Mouse (Mus musculus) lung, adult 2 months (tissue): ENCODE results near the gene Mpeg1. TPM values are rescaled to one million over a fixed set of nuclear protein-coding genes. Genes with fewer than 3 reads are reported as not detected.

Experiments
- DNase-seq: peaks from one replicate; pipeline ENCODE4 v3.0.0; 2022
- H3K4me1 ChIP-seq: fragments of 200-500 bp; 2 replicates; pipeline ENCODE4 v1.6.1; 2011; ENCODE audit warnings: low read length; ENCODE audit not compliant: control insufficient read depth, insufficient read depth
- H3K4me3 ChIP-seq: fragments of 200-500 bp; replicated peaks from 2 replicates; pipeline ENCODE3; 2011; ENCODE audit warnings: low read depth, mild to moderate bottlenecking, control low read depth, low read length; ENCODE audit errors: extremely low read depth
- CTCF ChIP-seq: fragments of 200-500 bp; IDR thresholded peaks from 2 replicates; pipeline ENCODE4 v1.5.1; 2011; ENCODE audit warnings: mild to moderate bottlenecking, low read length, control low read depth; ENCODE audit not compliant: insufficient read depth
- POLR2A ChIP-seq: fragments of 200-500 bp; IDR thresholded peaks from 2 replicates; pipeline ENCODE4 v1.6.1; 2011; ENCODE audit warnings: low read depth, mild to moderate bottlenecking, control low read depth, low read length, borderline replicate concordance; ENCODE audit errors: extremely low read depth
- WGBS: fragments of 180-500 bp; shearing (Covaris S2); methylation state at CpG from one replicate; pipeline ENCODE4 v1.1.7; 2018; 5-methylcytosine and 5-hydroxymethylcytosine counted together
- polyA plus RNA-seq: library from polyadenylated mRNA; depleted of rRNA; stranded (reverse); fragments of >200 nt; gene quantifications from 2 replicates; pipeline ENCODE4 v1.2.3, GENCODE M21; 2012; rRNA removed

Mpeg1 gene
- polyA plus RNA-seq, 1 experiment = 35.3 TPM

DNA sequence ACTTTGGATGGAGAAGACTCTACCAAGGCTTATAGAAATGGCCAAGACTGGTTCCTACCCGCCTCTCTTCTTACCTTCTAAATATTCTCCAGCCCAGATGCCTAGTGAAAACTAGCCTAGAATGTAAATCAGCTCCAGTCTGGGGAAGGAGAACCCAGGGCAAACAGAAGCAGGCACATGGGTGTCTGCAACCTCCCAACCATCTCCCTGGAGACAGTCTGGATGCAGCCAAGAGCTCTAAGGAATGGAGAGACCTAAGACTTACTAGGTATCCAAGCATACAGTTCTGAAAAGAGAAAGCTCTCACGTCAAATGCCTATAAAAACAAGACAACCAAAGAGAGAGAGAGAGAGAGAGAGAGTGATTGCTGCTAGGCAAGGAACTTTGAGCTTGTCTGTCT, 37.3 kb downstream of the Mpeg1 start:
- Histone ChIP-seq H3K4me1 (no peaks in the 10 kb centered on the region; the same call in 1 of the 2 replicates), H3K4me3 (no peak overlapping the region)
- no peak for TF ChIP-seq POLR2A
- no peak for TF ChIP-seq CTCF
- DNase-seq = no peak
- whole genome bisulfite sequencing = 88% methylated on average over 2 of the region's 2 CpGs

DNA sequence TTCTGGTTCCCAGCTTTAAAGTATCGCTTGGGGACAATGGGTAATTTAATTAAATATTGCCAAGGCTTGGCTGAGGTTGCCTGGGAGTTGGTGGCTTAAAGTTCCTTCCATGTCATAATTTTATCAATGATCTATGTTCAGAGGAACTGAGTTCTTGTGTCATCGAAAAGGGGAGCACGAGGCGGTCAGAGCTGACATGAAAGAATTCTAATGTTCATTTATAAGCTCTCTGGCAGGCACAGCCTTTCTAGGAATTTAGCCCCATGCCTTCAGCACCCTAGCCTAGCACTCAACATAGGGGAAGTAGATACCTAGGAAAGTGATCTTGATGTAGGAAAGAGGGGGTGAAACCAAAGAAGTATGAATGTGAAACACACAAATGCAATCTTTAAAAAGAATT, 37.7 kb downstream of the Mpeg1 start:
- DNase-seq = no peak
- TF ChIP-seq CTCF = no peak
- TF ChIP-seq POLR2A = no peak
- H3K4me1 ChIP-seq = no peaks in the 10 kb centered on the region; the same call in 1 of the 2 replicates
- H3K4me3 ChIP-seq = no peak overlapping the region
- 63% methylated on average over 4 of the region's 4 CpGs for WGBS

DNA sequence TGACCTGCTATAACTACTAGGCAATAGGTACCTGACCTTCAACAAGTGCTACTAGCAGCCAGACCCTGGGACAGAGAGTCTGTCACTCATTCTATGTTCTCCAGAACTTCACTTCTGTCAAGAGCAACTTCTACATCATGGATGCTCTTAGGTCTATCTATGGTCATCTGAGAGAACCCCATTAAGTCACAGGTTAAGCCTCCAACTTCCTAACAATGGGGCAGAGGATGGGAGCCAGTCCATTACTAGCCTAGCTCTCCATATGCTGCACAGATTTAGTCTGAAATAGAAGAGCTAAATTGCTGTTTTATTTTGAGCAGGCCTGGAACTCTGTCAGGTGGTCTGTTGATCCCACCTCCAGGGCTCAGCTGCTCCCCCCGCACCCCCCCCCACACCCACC, 38.4 kb downstream of the Mpeg1 start:
- no peak for DNase-seq
- WGBS = 77% methylated on average over 1 of the region's 1 CpGs
- Histone ChIP-seq H3K4me1 (no peaks in the 10 kb centered on the region; the same call in 1 of the 2 replicates), H3K4me3 (no peak overlapping the region)
- TF ChIP-seq POLR2A (no peak), CTCF (no peak)

DNA sequence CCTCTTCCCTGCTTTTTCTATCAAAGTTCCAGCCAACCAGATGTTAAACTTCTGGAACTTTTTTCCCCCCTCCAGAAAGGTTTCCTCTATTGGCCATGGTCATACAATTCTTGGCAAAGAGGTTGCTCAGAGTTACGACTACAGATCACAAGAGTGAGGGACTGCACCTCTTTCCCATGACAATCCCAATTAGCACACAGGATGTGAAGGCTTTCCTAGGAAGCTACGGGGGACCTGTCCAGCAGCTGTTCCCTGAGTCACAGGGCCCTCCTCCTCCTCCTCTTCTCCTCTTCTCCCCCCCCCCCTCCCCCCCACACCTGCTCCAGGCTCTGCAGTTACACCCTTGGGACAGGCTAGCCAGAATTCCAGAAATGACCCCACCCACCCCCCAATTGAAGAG, 38.9 kb downstream of the Mpeg1 start:
- WGBS = 36% methylated on average over 2 of the region's 2 CpGs
- TF ChIP-seq CTCF = no peak
- TF ChIP-seq POLR2A = no peak
- no peak overlapping the region for H3K4me3 ChIP-seq

DNA sequence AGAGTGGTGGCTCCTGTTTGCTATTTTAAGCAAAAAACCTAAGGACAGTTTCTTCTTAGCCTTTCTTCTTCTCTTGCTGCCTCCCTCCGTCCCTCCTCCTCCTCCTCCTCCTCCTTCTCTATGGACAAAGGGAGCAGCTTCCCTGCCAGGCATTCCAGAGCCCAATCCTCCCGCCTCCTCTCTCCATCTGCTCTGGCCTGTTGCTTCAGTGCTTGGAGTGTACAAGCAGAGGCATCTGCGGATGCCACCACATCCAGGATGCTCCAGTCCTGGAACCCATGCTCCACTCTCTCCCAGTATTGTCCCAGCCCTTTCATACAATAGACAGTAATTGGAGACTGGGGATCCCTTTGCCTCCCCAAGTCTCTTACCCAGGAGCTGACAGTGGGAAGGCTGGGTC, 39.5 kb downstream of the Mpeg1 start:
- Histone ChIP-seq H3K4me1 (no peaks in the 10 kb centered on the region; the same call in 1 of the 2 replicates), H3K4me3 (peak overlapping the region; percentile 29)
- 45% methylated on average over 3 of the region's 3 CpGs for WGBS
- DNase-seq = no peak
- TF ChIP-seq POLR2A = no peak
- TF ChIP-seq CTCF = no peak

More for the DNA sequence above, 38.9 kb downstream of the Mpeg1 start:
- no peak for DNase-seq
- no peaks in the 10 kb centered on the region; the same call in 1 of the 2 replicates for H3K4me1 ChIP-seq

DNA sequence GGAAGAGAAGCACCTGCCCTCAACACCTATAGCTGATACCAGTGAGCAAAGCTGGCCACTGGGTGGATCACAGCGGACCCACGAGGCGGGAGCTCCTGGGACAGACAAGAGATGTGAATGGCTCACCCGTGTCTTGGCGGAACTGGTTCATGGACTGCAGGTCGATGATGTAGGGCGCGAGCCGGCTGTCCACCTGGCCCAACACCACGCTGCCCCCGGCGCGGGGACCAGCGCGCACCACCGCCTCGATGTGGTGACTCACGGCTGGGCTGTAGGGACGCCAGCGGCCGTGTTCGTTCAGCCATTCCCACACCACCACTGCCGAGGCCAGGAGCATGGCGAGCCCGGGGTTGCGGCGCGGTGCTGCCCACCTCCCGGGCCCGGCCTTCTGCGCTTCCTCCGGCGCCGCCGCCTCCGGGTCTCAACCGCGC, 40.3 kb downstream of the Mpeg1 start:
- Histone ChIP-seq H3K4me1 (no peaks in the 10 kb centered on the region; the same call in 1 of the 2 replicates), H3K4me3 (peak overlapping the region; percentile 70)
- WGBS = 2% methylated on average over 37 of the region's 38 CpGs
- TF ChIP-seq POLR2A (no peak), CTCF (no peak)
- DNase-seq = peak; percentile 54

DNA sequence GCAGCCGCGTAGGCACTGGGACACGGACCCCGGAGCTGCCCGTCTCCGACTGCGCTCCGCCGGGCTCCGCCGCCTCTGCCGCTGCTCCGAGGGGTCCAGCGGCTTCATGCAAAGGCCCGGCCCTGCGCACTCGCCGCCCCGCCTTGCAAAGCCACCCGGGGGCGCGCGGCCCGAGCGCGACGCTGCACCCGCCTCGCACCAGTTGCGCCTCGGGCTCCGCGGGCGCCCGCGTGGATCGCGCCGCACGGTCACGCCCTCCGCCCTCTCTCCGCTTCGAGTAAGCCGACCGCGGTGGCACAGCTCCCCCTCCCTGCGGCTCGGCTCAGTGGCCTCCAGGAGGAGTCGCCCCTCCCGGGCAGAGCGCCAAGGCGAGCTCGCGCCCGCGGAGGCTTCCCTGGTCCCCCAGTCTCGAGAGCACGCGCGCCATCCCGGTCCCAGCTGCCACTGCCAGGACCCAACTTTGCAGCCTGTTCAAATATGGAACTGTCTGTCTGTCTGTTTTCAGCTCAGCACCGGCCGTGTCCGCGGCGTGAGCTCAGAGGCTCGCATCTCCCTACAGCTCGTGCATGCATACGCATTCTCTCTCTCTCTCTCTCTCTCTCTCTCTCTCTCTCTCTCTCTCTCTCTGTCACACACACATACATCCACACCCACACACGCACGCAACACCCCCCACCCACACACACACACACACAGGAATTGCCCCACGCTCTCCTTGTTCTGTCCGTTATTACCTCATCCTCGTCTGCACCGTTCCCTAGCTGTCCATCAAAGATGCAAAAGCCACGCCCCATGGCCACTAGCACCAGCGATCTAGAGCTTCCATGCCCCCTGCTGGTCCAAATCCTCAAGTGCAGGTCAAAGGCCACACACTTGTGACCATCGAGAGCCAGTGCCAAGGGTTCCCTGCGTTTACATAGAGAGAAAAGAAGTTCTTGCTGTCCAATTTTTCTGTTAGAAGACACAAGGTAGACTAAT, 41.1 kb downstream of the Mpeg1 start, which contains the start of gene Dtx4:
Dtx4 (minus strand) TSS at position 85 of the 978 bp plus-strand sequence.
- peak; percentile 92 for DNase-seq
- H3K4me3 ChIP-seq = peak within 1 kb of the TSS; percentile 70
- TF ChIP-seq POLR2A (no peak), CTCF (peak; percentile 97)
- no peaks in the 10 kb centered on the region; the same call in 1 of the 2 replicates for H3K4me1 ChIP-seq
- under 1% methylated on average over 80 of the region's 80 CpGs for WGBS

DNA sequence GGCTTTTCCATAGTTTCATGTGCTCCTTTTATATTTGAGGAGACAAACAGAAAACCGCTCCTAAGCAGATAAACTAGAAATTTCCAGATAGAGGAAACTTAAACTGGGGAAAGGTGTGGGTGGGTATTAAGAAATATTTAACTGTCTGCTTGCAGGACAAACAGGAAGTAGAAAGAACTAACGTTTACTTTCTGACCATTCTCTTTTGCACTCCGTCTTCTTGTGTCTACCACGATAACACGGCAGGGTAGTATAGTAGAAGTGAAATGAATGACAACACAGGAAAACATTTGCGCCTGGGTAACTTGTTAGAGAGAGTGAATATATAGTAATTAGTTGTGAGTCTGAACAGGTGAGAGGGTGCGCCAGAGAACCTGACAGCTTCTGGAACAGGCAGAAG, 42.2 kb downstream of the Mpeg1 start:
- 80% methylated on average over 7 of the region's 7 CpGs for WGBS
- no peaks in the 10 kb centered on the region; the same call in 1 of the 2 replicates for H3K4me1 ChIP-seq
- DNase-seq = no peak
- H3K4me3 ChIP-seq = no peak overlapping the region
- TF ChIP-seq CTCF (no peak), POLR2A (no peak)

DNA sequence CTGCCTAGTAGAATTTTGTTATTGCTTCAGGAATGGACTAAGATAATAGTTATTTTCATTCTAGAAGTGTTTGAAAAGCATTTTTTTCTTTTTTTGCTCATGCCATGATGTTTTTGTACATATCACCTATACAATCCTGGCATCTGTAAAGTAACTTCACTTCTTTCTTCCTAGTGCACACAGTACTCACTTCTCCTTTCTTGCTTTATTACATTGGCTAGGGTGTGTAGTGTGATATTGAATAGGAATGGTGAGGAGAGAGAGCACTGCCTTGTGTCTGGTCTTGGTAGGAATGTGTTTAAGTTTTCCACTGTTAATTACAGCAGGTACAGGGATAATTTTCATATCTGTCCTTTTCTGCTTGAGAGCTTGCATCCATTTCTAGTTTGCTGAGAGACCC, 54.0 kb downstream of the Mpeg1 start:
- no peak for DNase-seq
- H3K4me3 ChIP-seq = no peak overlapping the region
- no peaks in the 10 kb centered on the region for H3K4me1 ChIP-seq
- TF ChIP-seq POLR2A = no peak
- TF ChIP-seq CTCF = no peak

Other genes starting within 250 kb of the Mpeg1 start
- not detected in 2 replicates for gene Olfr1432, start 228.2 kb upstream of the Mpeg1 start, polyA plus RNA-seq
- not detected in 2 replicates for gene Olfr262, start 219.1 kb upstream of the Mpeg1 start, polyA plus RNA-seq
- not detected in 2 replicates for gene Olfr235, start 199.7 kb upstream of the Mpeg1 start, polyA plus RNA-seq
- not detected in 2 replicates for gene Olfr1434, start 180.9 kb upstream of the Mpeg1 start, polyA plus RNA-seq
- not detected in 2 replicates for gene Olfr1436, start 161.6 kb upstream of the Mpeg1 start, polyA plus RNA-seq
- not detected in 2 replicates for gene Olfr1437, start 135.7 kb upstream of the Mpeg1 start, polyA plus RNA-seq
- not detected in 2 replicates for gene Olfr1438-ps1, start 124.9 kb upstream of the Mpeg1 start, polyA plus RNA-seq
- gene Olfr1440, start 73.5 kb upstream of the Mpeg1 start, polyA plus RNA-seq = not detected in 2 replicates
- not detected in 2 replicates for gene Olfr1441, start 43.3 kb upstream of the Mpeg1 start, polyA plus RNA-seq
- not detected in 2 replicates for gene Pfpl, start 32.9 kb upstream of the Mpeg1 start, polyA plus RNA-seq
- 10.3 and 13.8 TPM in 2 replicates for gene Dtx4, start 40.7 kb downstream of the Mpeg1 start, polyA plus RNA-seq
- 1.4 and 2.8 TPM in 2 replicates for gene Fam111a, start 85.0 kb downstream of the Mpeg1 start, polyA plus RNA-seq
- not detected in 2 replicates for gene Gm4952, start 139.2 kb downstream of the Mpeg1 start, polyA plus RNA-seq
- not detected in 2 replicates for gene Glyat, start 172.5 kb downstream of the Mpeg1 start, polyA plus RNA-seq
- gene Olfr1442, start 209.7 kb downstream of the Mpeg1 start, polyA plus RNA-seq = not detected in 2 replicates
- gene Olfr1443, start 217.3 kb downstream of the Mpeg1 start, polyA plus RNA-seq = not detected in 2 replicates
- gene Keg1, start 235.0 kb downstream of the Mpeg1 start, polyA plus RNA-seq = 0.06 TPM in 1 of 2 replicates, not detected in the other